Mouse (Mus musculus) myocyte (in vitro differentiated cells): ENCODE results near the gene Six2. TPM values are rescaled to one million over a fixed set of nuclear protein-coding genes. Genes with fewer than 3 reads are reported as not detected.
"Not testable (repeated sequence)": the region's sequence is repeated elsewhere in the genome, so short reads cannot be mapped to it uniquely, and the experiment has no call there.

Source experiments
- H3K27me3 ChIP-seq: one replicate; pipeline ENCODE4 v1.6.1; 2011; ENCODE audit not compliant: control insufficient read depth, insufficient read depth, insufficient read length
- H3K36me3 ChIP-seq: one replicate; pipeline ENCODE4 v1.6.1; 2011; ENCODE audit not compliant: control insufficient read depth, insufficient read depth
- H3K4me2 ChIP-seq: one replicate; pipeline ENCODE4 v1.6.1; 2011; ENCODE audit warnings: low read depth, control low read depth
- H3K4me3 ChIP-seq: one replicate; pipeline ENCODE4 v1.5.1; 2011; ENCODE audit warnings: mild to moderate bottlenecking, control low read depth, moderate library complexity
- H3K79me2 ChIP-seq: one replicate; pipeline ENCODE4 v1.6.1; 2011; ENCODE audit not compliant: control insufficient read depth, insufficient read depth
- H3ac ChIP-seq: one replicate; pipeline ENCODE4 v1.6.1; 2011; ENCODE audit not compliant: control insufficient read depth, insufficient read length
- CEBPB ChIP-seq: IDR thresholded peaks from 2 replicates; pipeline ENCODE4 v1.6.1; 2011; ENCODE audit warnings: mild to moderate bottlenecking, moderate library complexity; ENCODE audit not compliant: poor library complexity, insufficient read depth, severe bottlenecking
- E2F4 ChIP-seq: IDR thresholded peaks from one replicate; pipeline ENCODE4 v1.6.1; 2011; ENCODE audit warnings: mild to moderate bottlenecking, control low read depth, moderate library complexity; ENCODE audit not compliant: insufficient read depth
- MAX ChIP-seq: IDR thresholded peaks from one replicate; pipeline ENCODE4 v1.6.1; 2011; ENCODE audit warnings: low read depth, mild to moderate bottlenecking, control low read depth
- MYOD1 ChIP-seq, 3 experiments: IDR thresholded peaks; one replicate each; pipeline ENCODE4 v1.6.1; 2011; ENCODE audit warnings: control low read depth in 2 of 3, low read depth in 2 of 3, mild to moderate bottlenecking in 2 of 3, moderate library complexity in 1 of 3; ENCODE audit not compliant: insufficient read length in 2 of 3, control insufficient read depth in 1 of 3
- MYOG ChIP-seq, 3 experiments: IDR thresholded peaks; one replicate each; pipeline ENCODE4 v1.6.1; 2011; ENCODE audit warnings: control low read depth in 2 of 3, low read depth in 2 of 3, mild to moderate bottlenecking in 2 of 3; ENCODE audit not compliant: insufficient read length in 2 of 3, control insufficient read depth in 1 of 3, insufficient read depth in 1 of 3
- POLR2A ChIP-seq: IDR thresholded peaks from one replicate; pipeline ENCODE4 v1.6.1; 2011; ENCODE audit warnings: low read depth, mild to moderate bottlenecking, control low read depth, moderate library complexity; ENCODE audit not compliant: insufficient read length
- POLR2AphosphoS2 ChIP-seq: IDR thresholded peaks from one replicate; pipeline ENCODE4 v1.6.1; 2011; ENCODE audit warnings: low read depth, control low read depth; ENCODE audit not compliant: insufficient read length
- REST ChIP-seq: IDR thresholded peaks from one replicate; pipeline ENCODE4 v1.6.1; 2011; ENCODE audit warnings: mild to moderate bottlenecking, control low read depth, moderate library complexity; ENCODE audit not compliant: insufficient read depth, insufficient read length
- SRF ChIP-seq: IDR thresholded peaks from one replicate; pipeline ENCODE4 v1.6.1; 2011; ENCODE audit warnings: low read depth; ENCODE audit not compliant: control insufficient read depth, insufficient read length
- TCF12 ChIP-seq: IDR thresholded peaks from one replicate; pipeline ENCODE4 v1.6.1; 2011; ENCODE audit warnings: mild to moderate bottlenecking, control low read depth; ENCODE audit not compliant: poor library complexity, insufficient read depth, severe bottlenecking
- TCF3 ChIP-seq: IDR thresholded peaks from one replicate; pipeline ENCODE4 v1.6.1; 2011; ENCODE audit warnings: low read depth, control low read depth; ENCODE audit not compliant: insufficient read length
- USF1 ChIP-seq: IDR thresholded peaks from one replicate; pipeline ENCODE4 v1.6.1; 2011; ENCODE audit warnings: low read depth, mild to moderate bottlenecking, control low read depth, moderate library complexity
- polyA plus RNA-seq: library from polyadenylated mRNA; unstranded; fragments of >200 nt; fragmentation: generic; extraction: Trizol; gene quantifications from one replicate; pipeline ENCODE4 v1.2.1, GENCODE M21; 2012; ENCODE audit warnings: missing spikeins

Six2 gene
- polyA plus RNA-seq, 1 experiment = not detected

GRCm38 (mm10) chr17:85684841-85685688 is 3.0 kb downstream of the Six2 start:
- Histone ChIP-seq H3K36me3 (no peaks in the 10 kb centered on the region), H3K4me2 (no peak overlapping the region), H3K4me3 (no peak overlapping the region), H3K79me2 (no peaks in the 10 kb centered on the region), H3K27me3 (no peaks in the 10 kb centered on the region), H3ac (no peak overlapping the region)
- TF ChIP-seq REST (no peak), MYOG (IDR thresholded peaks at IDR 0.05; ENCODE audit: control insufficient read depth in 1 of 3, insufficient read depth in 1 of 3, insufficient read length in 2 of 3, low read depth in 2 of 3) (no peak), TCF12 (no peak), POLR2AphosphoS2 (no peak), MYOD1 (IDR thresholded peaks at IDR 0.05; ENCODE audit: control insufficient read depth in 1 of 3, insufficient read length in 2 of 3, low read depth in 2 of 3) (no peak), E2F4 (no peak), USF1 (no peak), TCF3 (no peak), POLR2A (no peak), SRF (no peak), CEBPB (no peak), MAX (no peak)

GRCm38 (mm10) chr17:85684436-85684835 is 3.6 kb downstream of the Six2 start:
- not testable (repeated sequence) for H3ac ChIP-seq, H3K27me3 ChIP-seq, H3K79me2 ChIP-seq, H3K4me3 ChIP-seq, H3K4me2 ChIP-seq, H3K36me3 ChIP-seq

GRCm38 (mm10) chr17:85683984-85684307 is 4.1 kb downstream of the Six2 start:
- Histone ChIP-seq H3ac (no peak overlapping the region), H3K79me2 (no peaks in the 10 kb centered on the region), H3K36me3 (no peaks in the 10 kb centered on the region), H3K4me3 (no peak overlapping the region), H3K4me2 (no peak overlapping the region), H3K27me3 (no peaks in the 10 kb centered on the region)
- TF ChIP-seq CEBPB (no peak), MYOD1 (IDR thresholded peaks at IDR 0.05; ENCODE audit: control insufficient read depth in 1 of 3, insufficient read length in 2 of 3, low read depth in 2 of 3) (no peak), E2F4 (no peak)

- H3K4me3 ChIP-seq = no peak overlapping the region
- H3K79me2 ChIP-seq = no peaks in the 10 kb centered on the region
- no peak overlapping the region for H3ac ChIP-seq
- TF ChIP-seq USF1 = no peak
- no peak for TF ChIP-seq TCF12
- TF ChIP-seq POLR2A = no peak
- TF ChIP-seq MYOG (IDR thresholded peaks at IDR 0.05; ENCODE audit: control insufficient read depth in 1 of 3, insufficient read depth in 1 of 3, insufficient read length in 2 of 3, low read depth in 2 of 3) = no peak
- TF ChIP-seq E2F4 = no peak
- TF ChIP-seq MYOD1 (IDR thresholded peaks at IDR 0.05; ENCODE audit: control insufficient read depth in 1 of 3, insufficient read length in 2 of 3, low read depth in 2 of 3) = no peak
- TF ChIP-seq CEBPB = no peak
- no peak for TF ChIP-seq TCF3
- no peak for TF ChIP-seq REST
- no peak for TF ChIP-seq MAX
- no peak for TF ChIP-seq POLR2AphosphoS2
- TF ChIP-seq SRF = no peak
- H3K27me3 ChIP-seq = no peaks in the 10 kb centered on the region
- H3K36me3 ChIP-seq = no peaks in the 10 kb centered on the region
- H3K4me2 ChIP-seq = no peak overlapping the region
These were observed 4.7 kb downstream of the Six2 start for GRCm38 (mm10) chr17:85683111-85683983.

GRCm38 (mm10) chr17:85682181-85682710 is 5.8 kb downstream of the Six2 start:
- no peaks in the 10 kb centered on the region for H3K27me3 ChIP-seq
- H3K36me3 ChIP-seq = no peaks in the 10 kb centered on the region
- no peak for TF ChIP-seq MYOG (IDR thresholded peaks at IDR 0.05; ENCODE audit: control insufficient read depth in 1 of 3, insufficient read depth in 1 of 3, insufficient read length in 2 of 3, low read depth in 2 of 3)
- H3K79me2 ChIP-seq = no peaks in the 10 kb centered on the region
- no peak overlapping the region for H3K4me3 ChIP-seq
- H3K4me2 ChIP-seq = no peak overlapping the region
- H3ac ChIP-seq = no peak overlapping the region
